Mouse (Mus musculus): ENCODE data around the gene Best1.

The Best1 gene

DNA sequence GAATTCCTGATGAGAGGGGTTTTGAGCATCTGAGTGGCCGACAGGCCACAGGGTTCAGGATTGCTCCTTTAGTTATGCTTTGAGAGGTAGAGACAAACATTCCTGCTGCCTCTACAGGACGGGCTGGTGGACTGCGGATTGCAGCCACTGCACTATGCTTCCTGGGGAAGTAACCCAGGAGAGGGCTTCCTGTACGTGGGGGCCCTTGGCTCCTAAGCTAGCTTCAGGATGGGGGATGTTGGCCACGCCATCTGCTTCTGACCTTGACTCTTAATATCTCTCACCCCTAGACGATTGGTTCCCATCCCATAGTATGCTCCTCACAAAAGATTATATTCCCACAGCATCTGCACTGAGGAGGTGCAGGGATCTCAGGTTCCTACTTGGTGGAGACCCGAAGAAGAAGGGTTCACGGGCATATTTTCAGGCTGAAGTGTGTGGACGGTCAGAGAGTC lies 21.9 kb upstream of the Best1 start:
- CTCF ChIA-PET: no interaction called here

DNA sequence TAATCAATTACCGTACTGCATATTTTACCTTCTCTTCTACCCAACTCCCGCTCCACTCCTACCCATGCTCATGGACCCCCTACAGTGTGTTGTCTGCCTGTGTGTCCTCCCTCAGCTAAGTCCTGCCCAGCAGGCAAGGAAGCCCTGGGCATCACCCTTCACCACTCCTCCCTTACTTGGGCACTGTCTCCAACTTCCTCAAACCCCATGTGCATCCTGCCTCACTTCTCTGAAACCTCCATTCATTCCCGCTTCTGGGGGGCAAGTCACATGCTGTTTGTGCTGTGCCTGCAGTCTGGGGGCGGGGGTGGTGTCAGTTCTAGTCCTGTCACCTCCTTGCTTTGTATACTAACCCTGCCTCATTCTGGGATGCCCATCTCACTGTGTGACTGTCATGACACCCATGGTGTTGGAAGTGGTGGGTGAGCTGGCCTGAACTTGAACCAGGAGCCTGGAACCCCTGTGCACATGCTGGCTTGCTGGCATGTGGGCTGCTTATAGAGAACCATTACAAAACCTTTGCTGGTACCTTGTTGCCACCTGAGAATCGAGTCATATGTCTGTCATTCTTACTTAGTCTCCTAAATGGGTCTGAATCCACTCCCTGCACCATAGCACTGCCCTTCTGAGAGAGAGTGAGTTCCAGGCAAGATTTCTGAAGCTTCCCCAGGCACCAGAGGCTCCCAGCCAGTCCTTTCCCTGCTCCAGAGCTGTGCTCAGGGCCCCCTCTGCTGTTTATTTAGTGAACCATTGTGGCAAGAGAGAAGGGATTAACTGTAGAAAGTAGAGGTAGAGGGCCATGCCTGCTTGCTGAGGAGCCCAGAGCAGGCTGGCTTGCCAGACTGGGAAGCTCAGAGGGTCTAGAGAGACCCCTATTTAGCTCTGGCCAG lies 21.2 kb upstream of the Best1 start:
- CTCF ChIA-PET: no interaction called here

DNA sequence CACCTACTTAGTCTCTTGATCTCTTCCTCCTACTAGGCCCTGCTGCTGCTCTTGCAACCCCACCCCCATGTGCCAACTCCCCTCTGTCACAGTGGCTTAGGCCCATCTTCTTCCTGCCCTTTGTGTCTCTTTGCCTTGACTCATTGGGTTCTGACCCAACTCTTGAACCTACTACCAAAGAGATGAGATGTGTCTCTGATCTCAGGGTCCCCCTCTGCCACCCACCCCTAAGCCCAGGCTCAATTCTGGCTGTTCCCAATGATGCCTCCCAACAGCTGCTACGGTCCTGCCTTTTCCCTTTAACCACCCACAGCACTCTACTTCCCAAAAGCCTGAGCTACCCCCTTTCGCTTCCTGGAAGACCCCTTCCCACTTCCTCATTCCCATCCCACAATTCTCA lies 20.5 kb upstream of the Best1 start:
- CTCF ChIA-PET: no interaction called here

DNA sequence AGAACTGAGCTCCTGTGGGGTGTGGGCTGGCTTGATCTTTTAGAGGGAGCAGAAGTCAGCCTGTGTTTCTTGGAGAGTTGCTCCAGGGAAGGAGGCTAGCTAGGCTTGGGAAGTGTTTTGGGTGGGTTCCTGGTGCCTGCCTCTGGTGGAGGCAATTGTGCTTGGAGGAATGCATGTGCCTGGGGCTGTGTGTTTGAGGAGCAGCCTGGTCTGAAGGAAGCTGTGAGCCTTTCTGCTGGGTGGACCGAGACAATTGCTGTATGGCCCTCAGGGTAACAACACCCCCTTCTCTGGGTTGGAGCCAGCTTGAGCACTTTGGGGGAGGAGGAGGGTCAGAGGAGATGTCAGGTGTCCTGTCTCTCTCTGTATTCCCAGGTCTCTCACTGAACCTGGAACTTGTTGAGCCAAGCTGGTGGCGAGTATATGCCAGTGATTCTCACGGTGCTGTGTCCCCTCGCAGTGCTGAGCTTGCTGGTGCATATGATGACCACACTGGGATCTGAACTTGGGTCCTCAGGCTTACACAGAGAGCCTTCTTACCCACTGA lies 17.9 kb upstream of the Best1 start:
- CTCF ChIA-PET: no interaction called here

DNA sequence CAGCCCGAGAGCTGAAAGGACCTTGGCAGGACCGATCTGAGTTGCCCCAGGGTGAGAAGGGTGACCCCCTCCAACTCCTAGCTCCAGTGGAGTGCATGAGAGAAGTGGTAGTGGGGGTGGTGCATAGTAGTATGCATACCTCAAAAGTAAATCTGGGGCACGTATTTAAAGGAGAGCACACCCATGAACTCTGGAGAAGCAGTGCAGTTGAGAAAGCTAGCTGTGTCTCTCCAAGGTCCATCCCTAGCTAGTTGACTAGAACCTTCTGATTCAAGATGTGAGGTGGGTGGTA lies 17.0 kb upstream of the Best1 start:
- CTCF ChIA-PET: interaction anchor here (0.6 kb wide), 1 partner anchor 106 kb away, joined by 3 read pairs; no protein-coding TSS in a partner anchor

DNA sequence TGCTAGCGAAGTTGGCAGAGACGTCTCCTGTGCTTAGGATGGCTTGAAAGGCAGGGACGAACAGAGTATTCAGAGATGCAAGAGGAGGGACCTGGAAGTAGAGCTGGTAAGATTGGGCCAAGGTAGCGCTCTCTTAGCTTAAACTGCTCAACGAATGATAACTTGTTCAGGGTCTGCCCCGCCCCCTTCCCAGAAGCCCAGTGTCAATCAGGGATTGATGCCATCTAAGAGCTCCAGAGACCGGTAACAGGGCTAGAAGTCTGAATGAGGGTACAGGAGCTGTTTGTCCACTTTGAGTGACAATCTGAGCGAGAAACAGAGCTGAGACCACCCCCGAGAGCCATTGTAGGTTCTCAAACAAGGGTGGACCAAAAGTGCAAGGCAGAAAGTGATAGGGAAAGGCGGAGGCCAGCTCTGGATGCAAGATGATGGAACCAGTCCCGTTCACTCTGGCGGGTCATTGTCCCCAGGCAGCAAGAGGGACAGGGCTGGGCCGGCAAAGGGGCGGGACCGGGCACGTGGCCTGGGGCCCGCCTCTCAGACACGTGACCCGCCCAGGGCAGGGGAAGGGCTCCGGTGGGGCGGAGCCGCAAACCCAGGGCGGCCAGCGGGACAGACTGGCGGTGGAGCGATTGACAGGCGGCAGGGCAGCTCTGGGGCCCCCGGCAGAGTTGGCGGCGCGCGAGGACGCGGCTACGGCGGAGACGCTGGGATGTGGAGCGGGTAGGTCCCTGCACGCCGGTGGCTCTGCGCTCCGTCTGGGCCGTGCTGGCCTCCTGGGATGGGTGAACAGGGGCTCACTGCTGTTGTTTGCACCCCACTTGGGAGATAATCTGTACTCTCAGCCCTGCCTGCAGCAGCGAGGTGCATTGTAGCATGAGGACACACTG lies 16.4 kb upstream of the Best1 start:
- CTCF ChIA-PET: interaction anchor here (0.6 kb wide), 1 partner anchor 105 kb away, joined by 3 read pairs; no protein-coding TSS in a partner anchor

DNA sequence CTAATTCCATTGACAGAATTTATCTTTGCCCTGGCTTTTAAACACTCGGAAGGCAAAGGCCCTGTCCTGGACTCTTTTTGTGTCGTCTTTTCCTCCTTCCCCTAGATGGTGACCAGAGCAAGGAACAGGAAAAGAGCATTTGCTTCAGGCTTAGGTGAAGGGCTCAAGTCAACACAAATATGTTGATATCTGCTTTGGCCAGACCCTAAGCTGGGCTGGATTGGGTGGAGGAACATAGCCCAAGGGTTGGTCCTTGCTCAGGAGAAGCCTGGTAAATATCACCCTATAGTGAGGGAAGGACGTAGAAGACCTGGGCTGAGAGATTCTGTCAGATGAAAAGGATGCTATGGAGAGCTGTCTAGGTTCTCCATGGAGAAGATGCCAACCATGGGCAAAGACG lies 14.7 kb upstream of the Best1 start:
- CTCF ChIA-PET: interaction anchor here (0.9 kb wide), 1 partner anchor 106 kb away, joined by 14 read pairs; no protein-coding TSS in a partner anchor

DNA sequence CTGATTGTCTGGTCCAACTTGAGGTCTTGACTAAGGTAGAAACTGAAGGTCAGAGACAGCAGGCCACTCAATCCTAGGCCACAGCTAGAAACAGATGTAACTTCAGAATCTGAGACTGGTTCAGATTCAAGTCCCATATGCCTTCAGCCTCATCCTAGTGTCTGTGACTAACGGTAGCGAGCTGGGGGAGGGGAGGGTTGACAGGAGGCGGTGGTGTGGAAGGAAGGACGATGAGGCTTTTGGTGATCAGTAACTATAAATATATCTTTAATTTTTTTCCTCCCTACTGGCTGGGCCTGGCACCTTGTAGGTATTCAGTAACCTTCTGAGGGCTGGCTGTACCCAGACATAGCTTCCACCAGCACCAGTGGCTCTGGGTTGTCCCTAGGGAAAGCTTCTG lies 14.0 kb upstream of the Best1 start:
- CTCF ChIA-PET: no interaction called here

DNA sequence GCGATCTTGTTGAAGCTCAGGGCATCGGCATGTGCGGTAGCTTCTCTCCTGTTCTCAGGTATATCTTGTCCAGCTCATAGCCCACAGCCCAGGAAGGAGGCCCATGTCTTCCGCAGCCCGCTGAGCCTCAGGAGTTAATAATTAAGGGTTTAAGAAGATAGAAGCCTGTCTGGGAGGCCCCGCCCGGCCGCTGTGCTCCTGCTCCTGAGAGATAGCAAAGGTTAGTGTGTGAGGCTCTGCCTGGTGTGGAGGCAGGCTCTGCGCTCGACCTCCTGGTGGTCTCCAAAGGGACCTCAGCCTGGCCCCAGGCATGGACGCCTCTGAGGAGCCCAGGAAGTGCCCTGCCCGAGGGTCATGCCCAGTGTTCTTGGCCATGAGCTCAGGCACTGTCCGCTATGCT lies 13.4 kb upstream of the Best1 start:
- CTCF ChIA-PET: no interaction called here

DNA sequence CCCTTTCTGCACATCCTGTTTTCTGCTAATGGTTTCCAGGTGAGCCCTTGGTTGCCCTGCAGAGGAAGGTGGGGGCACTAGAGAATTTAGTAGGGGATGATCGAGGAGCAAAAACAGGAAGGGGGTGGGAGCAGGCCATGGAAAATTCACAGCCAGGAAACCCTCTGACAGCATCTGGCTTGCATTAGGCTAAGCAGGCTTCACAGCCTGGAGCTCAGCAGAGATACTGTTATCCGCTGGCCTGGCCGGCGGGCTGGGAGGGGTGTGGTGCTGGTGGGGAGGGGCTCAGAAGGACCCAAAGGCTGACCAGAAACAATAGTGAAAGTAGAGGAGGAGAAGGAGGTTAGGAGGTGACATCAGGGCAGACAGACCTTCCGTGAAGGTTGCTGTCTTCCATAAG lies 12.5 kb upstream of the Best1 start:
- CTCF ChIA-PET: no interaction called here

DNA sequence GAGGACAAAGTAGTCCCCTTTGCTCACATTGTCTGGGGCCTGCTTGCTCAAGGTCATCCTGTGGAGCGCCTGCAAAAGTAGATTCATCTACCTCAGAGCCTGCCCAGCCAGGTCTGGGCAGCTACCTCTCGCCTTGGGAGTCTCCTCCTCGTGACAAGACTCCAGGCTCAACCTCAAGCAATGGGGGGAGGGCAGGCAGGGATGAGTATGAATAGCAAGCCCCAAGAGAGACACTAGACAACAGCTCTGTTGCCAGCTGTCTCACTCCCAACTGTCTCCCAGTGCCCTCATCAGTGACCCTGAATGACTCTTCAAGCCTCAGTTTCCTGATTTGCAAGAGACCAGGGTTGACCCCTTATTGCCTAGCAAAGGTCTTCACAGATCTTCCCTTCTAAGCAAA lies 11.9 kb upstream of the Best1 start:
- CTCF ChIA-PET: no interaction called here

DNA sequence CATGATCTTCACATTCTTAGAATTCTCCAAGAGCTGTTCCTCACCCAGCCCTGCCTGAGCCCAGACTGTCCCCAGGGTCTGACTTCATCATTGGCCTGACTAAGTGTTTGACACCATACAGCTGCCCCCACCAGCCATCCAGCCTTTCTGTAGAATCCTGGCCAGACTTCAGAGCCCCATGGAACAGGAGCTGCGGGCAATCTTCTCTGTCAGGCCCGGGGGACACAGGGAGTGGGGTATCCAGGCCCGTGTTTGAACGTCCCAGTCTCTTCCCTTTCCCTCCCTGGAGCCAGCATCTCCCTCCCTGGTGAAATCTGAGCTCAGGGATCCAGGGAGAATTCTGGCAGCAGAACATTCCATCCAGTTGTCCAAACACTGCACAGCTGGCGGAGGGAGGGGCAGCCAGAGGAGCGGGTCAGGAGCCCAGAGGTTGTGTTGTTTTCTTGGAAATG lies 11.4 kb upstream of the Best1 start:
- CTCF ChIA-PET: no interaction called here

DNA sequence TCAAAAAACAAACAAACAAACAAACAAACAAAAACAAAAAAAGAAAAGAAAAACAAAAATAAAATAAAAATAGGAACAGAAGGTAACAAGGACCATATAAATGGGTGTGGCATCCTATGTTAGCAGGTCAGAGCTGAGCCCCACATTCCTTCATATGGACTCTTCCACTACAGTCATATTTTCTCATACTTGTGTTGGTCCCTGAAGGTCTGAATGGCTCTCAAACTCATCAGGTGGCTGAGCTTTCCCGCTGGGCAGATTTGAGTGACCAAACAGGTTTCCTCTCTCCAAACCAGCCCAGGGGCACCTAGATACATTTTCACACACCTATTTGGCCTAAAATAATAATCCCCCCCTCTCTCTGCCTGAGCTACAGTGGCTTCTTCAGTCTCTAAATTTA lies 10.0 kb upstream of the Best1 start:
- CTCF ChIA-PET: no interaction called here

DNA sequence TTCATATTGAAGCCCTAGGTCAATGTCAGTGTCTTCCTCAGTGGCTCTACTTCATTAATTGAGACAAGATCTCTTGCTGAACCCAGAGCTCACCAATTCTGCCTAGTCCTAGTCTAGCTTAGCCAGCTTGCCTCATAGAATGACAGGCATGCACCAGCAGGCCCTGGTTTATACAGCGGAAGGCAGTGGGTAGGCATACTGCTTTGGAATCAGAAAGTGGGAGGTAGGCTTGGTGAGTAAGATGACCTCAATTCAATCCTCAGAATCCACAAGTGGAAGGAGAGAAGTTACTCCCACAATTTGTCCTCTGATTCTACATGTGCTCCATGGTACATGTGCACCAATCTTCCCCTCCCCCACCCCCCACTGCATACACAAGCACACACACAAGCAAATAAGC lies 2.3 kb upstream of the Best1 start:
- CTCF ChIA-PET: no interaction called here

DNA sequence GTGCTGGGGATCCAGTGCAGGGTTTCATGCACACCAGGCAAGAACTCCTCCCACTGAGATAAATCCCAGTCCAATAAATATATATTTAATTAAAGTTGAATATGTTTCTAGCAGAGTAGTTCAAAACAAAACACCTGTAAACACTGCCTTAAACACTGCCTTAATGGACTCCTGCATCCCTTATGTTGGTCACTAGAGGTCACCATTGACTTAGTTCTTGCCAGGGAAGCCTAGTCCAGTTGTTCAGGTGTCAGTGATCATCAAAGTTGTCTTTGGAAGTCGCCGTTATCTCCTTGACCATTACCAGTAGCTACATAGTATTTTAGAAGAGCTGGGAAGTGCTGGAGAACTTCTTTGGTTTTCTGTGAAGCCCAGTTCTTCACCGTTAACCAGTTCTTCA lies 1.1 kb downstream of the Best1 start:
- CTCF ChIA-PET: interaction anchor here (0.9 kb wide), 1 partner anchor 243 kb away, joined by 3 read pairs; no protein-coding TSS in a partner anchor

DNA sequence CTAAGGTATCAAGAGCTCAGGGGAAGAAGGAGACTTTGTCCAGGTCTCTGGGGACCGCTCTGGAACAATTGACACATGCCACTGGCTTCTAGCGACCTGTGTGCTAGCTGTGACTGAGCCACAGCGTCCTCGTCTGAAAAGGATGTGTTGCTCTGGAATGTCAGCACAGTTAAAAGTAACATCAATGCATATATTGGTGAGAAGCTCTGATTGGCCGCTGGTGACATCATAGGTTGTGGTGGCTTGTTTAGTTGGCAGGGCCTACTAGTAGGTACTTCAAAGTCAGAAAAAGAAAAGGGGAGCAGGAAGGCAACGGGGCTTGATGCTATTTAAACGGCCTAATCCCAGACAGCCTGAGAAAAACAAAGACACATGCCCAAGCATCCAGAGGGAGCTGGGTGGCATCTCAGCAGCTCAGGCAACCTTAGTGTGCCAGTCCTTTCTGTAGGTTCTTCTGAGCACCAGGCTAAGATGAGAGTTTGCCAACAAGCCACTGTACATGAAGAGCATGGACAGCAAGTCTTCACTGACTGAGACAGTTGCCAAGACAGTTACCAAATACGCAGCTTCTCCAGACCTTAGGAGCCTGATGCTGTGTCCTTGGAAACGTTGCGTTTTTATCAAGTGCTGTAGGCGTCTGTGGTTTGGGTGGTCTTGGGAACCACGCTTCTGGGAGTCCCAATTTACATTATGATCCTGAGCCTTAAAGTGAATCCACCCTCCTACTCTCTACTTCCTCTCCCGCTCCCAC lies 2.5 kb downstream of the Best1 start:
- CTCF ChIA-PET: no interaction called here

DNA sequence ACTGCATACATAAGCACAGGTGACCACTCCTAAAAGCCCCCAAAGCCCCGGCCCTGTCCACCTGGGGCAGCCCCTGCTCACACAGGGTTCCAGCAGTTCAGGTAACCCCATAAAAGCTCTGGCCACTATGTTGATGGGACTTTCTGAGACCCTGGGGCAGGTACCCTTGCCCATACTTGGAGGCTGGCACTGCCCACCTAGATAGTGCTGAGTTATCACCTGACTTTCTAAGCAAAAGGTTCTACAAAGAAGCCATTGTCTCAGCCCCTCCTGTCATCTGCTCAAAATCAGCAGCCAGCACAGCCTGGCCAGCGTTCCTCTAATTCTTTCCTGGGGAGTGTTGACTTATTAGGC lies 3.4 kb downstream of the Best1 start:
- CTCF ChIA-PET: no interaction called here

DNA sequence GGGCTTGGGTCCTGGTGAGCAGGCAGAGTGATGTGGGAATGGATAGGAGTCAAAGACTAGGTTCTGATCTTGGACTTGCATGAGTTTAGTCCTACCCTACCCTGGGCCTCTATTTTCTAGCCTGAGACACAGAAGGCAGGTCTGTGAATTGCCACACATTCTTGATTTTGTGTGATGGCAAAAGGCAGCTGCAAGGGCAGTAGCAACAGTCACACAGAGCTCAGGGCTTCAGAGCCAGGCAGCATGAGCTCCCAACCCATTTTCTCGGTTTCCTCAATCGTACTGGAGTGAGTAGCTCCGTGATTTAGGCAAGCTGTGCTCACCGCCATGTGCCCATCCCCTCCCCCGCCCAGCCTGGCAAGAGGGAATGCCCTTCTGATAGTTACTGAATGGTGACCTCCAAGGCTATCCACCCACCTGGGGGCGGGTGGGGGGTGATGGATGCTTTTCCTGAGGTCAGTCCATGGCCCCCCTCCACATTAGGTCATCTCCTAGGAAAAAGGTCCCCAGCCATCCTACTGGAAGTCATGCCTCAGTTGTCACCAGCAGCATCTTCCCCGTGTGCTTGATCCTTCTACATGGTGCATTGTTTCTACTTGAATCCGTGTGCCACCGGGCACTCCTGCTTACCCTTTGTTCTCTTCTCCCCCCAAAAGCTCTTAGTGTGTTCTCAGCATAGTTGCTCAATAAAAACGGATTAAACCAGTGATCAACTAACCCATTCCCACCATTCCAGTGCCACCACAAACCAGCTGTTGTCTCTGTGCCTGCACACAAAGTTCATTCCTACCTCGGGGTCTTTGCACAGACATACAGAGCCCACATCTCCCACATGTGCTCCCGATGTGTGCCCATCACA lies 4.0 kb downstream of the Best1 start:
- CTCF ChIA-PET: interaction anchor here (0.5 kb wide), 1 partner anchor 83 kb away, joined by 7 read pairs; no protein-coding TSS in a partner anchor

DNA sequence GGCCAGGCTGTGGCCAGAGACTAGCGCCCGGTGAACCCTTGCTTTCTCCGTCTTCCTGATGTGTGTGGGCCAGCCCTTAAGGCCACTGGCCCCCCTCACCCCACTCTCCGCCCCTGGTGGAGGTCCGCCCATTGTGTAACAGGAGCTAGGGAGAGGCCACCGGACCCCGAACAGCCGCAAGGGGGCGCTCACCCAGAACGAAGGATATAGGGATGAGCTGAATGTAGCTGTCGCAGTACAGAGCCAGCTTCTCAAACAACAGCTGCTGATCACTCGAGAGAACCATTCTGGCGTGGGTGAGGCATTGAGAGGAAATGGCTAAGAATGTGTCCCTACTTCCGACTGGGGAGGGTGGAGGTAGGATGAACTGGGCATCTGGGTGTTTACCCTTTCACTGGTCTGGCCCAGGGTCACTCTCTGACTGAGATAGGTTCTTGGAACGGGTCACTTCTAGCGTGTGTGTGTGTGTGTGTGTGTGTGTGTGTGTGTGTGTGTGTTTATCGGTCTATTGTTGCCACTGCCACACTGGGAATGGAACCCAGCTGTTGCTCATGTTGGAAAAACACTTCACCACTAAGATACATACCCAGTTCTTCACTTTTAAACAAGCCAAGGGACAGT lies 8.3 kb downstream of the Best1 start:
- CTCF ChIA-PET: interaction anchor here (0.8 kb wide), 1 partner anchor 72 kb away, joined by 3 read pairs; no protein-coding TSS in a partner anchor

Measured in spleen, embryonic (tissue).